Mouse (Mus musculus) embryonic stem cell, embryonic (primary cell): ENCODE results near the gene Ccdc130.

Experiments
- CTCF ChIA-PET, 4 experiments: fragments of 300-600 bp in 2 of 4; fragments of 350-600 bp in 2 of 4; sonication (Branson Sonifier 250); formaldehyde crosslinking; loops; one replicate each; lab custom pipeline; 2022; ENCODE audit warnings: inconsistent platforms in 2 of 4; lab: Charles Lee
- POLR2A ChIA-PET, 4 experiments: fragments of 300-600 bp in 2 of 4; fragments of 350-600 bp in 2 of 4; sonication (Branson Sonifier 250); formaldehyde crosslinking; loops; one replicate each; lab custom pipeline; 2022; ENCODE audit warnings: antibody characterized with exemption in 4 of 4, inconsistent platforms in 1 of 4; lab: Charles Lee

Gene Ccdc130

DNA sequence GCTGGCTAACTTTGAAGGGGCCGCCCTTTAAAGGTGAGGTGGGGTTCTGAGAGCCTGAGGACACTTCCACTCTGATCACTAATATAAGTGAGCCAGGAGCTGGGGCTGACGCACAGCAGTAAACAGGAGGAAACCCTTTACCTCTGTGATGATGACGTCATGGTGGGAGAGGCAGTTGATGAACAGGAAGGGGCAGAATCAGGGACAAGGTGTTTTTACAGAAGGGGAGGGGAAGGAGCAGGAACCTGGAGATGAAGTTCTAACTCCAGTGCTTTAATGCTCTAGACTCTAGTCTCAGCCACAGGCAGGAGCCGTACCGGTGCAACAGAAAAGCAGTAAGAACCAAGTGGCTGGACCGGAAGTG, 13.7 kb downstream of the Ccdc130 start:
- POLR2A ChIA-PET, result interaction anchor here (0.6 to 6.6 kb wide), 51 partner anchors 9 to 657 kb away, joined by 3 to 53 read pairs (median 5); partner anchors contain the start of genes Ccdc130 (in 3 of the 4), Adgrl1 (in 1 of the 4), Asf1b (in 1 of the 4) and Dcaf15 (in 1 of the 4)
- CTCF ChIA-PET, result interaction anchor here (0.5 to 1.9 kb wide), 17 partner anchors 11 to 484 kb away, joined by 3 to 15 read pairs (median 4); partner anchors contain the start of gene Ccdc130 (in 3 of the 4)

GRCm38 (mm10) chr8:84255858-84256257, 14.3 kb downstream of the Ccdc130 start:
- ChIA-PET CTCF (interaction anchor here in 3 of 4 experiments (0.6 to 1.9 kb wide), 8 partner anchors 14 to 230 kb away, joined by 3 to 15 read pairs (median 6); partner anchors contain the start of gene Ccdc130 (in 2 of the 3)), POLR2A (interaction anchor here in 3 of 4 experiments (0.6 to 6.6 kb wide), 26 partner anchors 9 to 301 kb away, joined by 3 to 53 read pairs (median 6); partner anchors contain the start of genes Ccdc130 (in 3 of the 3), Asf1b (in 1 of the 3), Gm10644 (in 1 of the 3) and Samd1 (in 1 of the 3))

GRCm38 (mm10) chr8:84249257-84250170, 20.7 kb downstream of the Ccdc130 start, which contains the start of gene D8Ertd738e:
Gene D8Ertd738e (minus strand): TSS chr8:84249719.
- ChIA-PET POLR2A (interaction anchor here (0.6 to 4.1 kb wide), 14 partner anchors 8 to 687 kb away, joined by 3 to 22 read pairs (median 4); partner anchors contain the start of genes Ccdc130 (in 2 of the 4), Mast1 (in 1 of the 4) and Mri1 (in 1 of the 4)), CTCF (no interaction called here)

DNA sequence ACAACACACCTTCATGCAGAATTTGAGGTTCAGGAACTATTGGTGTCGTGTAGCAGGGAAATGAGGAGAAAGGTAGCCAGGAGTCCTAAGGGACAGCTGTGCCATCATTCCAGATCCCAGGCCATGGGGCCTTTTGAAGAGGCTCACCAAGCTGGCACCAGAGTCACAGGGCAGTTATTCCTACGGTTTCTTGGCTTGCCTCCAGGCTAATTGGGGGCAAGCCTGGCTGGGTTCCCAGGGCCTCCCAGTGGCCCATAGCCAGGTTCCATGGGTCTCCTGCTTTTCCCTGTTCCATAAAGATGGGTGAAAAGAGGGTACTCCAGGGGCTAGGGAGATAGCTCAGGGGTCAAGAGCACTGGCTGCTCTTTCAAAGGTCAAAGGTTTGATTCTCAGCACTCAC, 28.4 kb downstream of the Ccdc130 start:
- ChIA-PET POLR2A (interaction anchor here in 3 of 4 experiments (0.8 to 4.7 kb wide), 17 partner anchors 9 to 50 kb away, joined by 3 to 19 read pairs (median 3); partner anchors contain the start of genes Mri1 (in 3 of the 3) and Ccdc130 (in 2 of the 3)), CTCF (interaction anchor here in 3 of 4 experiments (0.7 to 2.4 kb wide), 7 partner anchors 10 to 232 kb away, joined by 3 to 13 read pairs (median 3); no protein-coding TSS in a partner anchor)

DNA sequence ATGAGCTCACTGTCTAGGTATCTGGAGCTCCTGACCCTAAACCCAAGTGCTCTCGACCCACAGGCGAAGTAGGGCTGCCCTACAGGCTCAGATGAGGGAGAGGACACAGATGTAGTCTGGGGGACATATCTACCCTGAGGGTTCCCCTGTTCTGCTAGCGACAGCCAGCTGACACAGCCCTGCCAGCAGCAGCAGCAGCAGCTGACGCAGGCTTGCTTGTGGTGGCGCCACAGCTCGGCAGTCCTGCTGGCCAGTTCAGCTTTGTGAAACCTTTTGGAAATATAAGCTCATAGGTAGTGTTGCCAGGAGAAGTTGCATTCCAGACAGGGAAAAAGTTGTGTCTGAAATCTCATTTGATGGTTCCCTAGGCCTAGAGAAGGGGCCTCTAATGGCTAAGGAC, 29.0 kb downstream of the Ccdc130 start:
- ChIA-PET POLR2A (interaction anchor here in 3 of 4 experiments (0.5 to 4.7 kb wide), 20 partner anchors 9 to 286 kb away, joined by 3 to 19 read pairs (median 3); partner anchors contain the start of genes Mri1 (in 3 of the 3), Ccdc130 (in 2 of the 3), Asf1b (in 1 of the 3) and Gm10644 (in 1 of the 3)), CTCF (interaction anchor here in 3 of 4 experiments (0.6 to 2.4 kb wide), 9 partner anchors 9 to 233 kb away, joined by 3 to 13 read pairs (median 3); no protein-coding TSS in a partner anchor)

DNA sequence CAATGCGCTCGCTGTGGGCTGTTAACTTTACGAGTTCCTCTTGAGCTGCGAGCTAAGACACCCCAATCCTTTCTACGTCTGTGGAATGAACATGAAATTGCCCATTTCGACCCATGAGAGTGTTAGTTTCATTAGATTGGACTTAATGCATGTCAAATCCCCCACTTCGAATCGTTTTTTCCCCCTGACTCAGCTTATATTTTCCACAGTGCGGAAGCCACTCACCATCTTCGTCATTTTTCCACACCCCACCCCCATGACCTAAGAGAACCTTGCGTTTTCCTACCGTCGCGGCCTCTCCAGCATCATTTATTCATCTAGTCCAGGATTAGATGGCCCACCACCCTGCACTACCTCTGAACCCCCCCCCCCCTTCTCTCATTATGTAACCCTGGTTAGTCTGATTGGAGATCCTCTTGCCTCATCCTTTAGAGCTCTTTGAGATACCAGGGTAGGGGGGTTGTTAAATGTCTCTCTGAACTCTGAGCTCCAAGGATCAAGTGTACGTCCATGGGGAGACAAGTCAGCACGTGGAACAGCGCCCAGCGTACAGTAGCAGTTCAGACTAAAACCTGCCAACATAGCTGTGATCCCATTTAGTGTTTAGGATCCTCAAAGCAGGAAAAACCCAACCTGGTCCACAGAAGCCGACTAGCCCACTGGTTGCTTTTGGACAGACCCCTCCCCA, 32.5 kb downstream of the Ccdc130 start:
- CTCF ChIA-PET, result interaction anchor here in 3 of 4 experiments (0.6 to 2.9 kb wide), 14 partner anchors 9 to 357 kb away, joined by 3 to 11 read pairs (median 3); no protein-coding TSS in a partner anchor
- POLR2A ChIA-PET, result interaction anchor here (0.6 to 2.7 kb wide), 57 partner anchors 9 to 378 kb away, joined by 3 to 18 read pairs (median 4); partner anchors contain the start of genes Ccdc130 (in 3 of the 4), Mri1 (in 3 of the 4), Dcaf15 (in 2 of the 4) and Rfx1 (in 2 of the 4)

DNA sequence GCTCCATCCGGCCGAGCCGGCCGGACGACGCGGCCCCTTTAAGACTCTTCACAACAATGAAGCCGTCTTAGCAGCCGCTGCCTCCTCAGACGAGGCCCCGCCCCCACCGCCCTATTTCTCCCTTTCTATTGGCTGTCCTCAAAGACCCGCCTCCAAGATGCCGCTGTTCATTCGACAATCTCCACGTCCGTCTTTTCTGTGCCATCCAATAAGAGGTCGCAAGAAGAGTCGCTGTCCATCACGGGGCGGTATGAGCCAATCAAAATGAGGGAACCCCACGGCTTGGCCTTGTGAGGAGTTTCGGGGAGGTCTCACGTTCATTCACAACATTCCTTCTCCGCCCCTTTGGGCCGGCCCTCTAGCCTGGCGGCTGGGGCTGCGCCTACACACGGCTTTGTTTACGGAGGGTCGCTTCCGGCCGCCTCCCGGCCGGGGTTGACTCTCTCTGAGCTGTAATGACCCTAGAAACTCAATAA, 33.1 kb downstream of the Ccdc130 start, which contains the start of gene Zswim4:
Zswim4 (minus strand) TSS at position 58 of the 476 bp plus-strand sequence.
- ChIA-PET CTCF (interaction anchor here in 3 of 4 experiments (0.8 to 2.9 kb wide), 7 partner anchors 19 to 357 kb away, joined by 3 to 11 read pairs (median 3); no protein-coding TSS in a partner anchor), POLR2A (interaction anchor here (0.6 to 2.7 kb wide), 47 partner anchors 10 to 282 kb away, joined by 3 to 18 read pairs (median 4); partner anchors contain the start of genes Ccdc130 (in 3 of the 4), Mri1 (in 3 of the 4), Asf1b (in 1 of the 4) and D8Ertd738e (in 1 of the 4))

DNA sequence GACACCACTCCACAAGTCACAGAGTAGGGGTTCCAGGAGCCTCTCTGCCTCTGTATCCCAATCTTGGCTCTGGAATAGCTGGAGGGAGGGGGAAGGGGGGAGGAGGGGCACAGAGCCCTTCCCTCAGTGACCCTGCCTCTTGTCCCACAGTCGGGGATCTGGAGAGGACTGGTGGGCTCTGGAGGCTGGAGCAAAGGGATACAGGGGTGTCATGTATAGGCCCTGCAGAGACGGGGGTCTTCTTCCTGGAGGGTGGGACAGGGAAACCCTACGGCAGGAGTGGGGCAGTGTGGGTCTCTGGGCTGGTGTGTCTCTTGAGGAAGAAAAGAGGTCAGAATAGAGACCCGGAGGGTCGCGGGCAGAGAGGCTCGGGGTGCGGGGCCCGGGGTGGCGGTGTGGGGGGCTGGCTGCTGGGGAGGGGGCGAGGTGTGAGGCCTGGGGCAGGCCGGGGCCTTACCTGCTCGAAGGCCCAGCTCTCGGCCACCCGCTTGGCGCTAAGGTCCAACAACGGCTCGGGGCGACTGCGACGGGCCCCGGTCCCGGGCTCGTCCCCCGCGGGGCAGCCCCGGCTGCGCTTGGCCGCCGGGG, 33.7 kb downstream of the Ccdc130 start:
- POLR2A ChIA-PET, result interaction anchor here in 3 of 4 experiments (0.6 to 2.7 kb wide), 15 partner anchors 9 to 422 kb away, joined by 3 to 18 read pairs (median 3); partner anchors contain the start of genes Asf1b (in 2 of the 3), Gm10644 (in 2 of the 3) and Mri1 (in 1 of the 3)
- CTCF ChIA-PET, result interaction anchor here in 1 of 4 experiments (1.0 to 2.9 kb wide), 2 partner anchors 26 to 55 kb away, joined by 3 to 11 read pairs; no protein-coding TSS in a partner anchor

GRCm38 (mm10) chr8:84235746-84236409, 34.3 kb downstream of the Ccdc130 start:
- ChIA-PET CTCF (interaction anchor here in 2 of 4 experiments (0.7 to 2.9 kb wide), 4 partner anchors 13 to 56 kb away, joined by 3 to 11 read pairs (median 4); no protein-coding TSS in a partner anchor), POLR2A (interaction anchor here in 3 of 4 experiments (0.5 to 3.2 kb wide), 14 partner anchors 9 to 423 kb away, joined by 3 to 18 read pairs (median 3); partner anchors contain the start of genes Asf1b (in 1 of the 3), Ccdc130 (in 1 of the 3), Dcaf15 (in 1 of the 3) and Gm10644 (in 1 of the 3))

GRCm38 (mm10) chr8:84233055-84233454, 37.1 kb downstream of the Ccdc130 start:
- CTCF ChIA-PET, result interaction anchor here in 2 of 4 experiments (0.7 to 3.0 kb wide), 2 partner anchors 23 to 423 kb away, joined by 8 to 22 read pairs; no protein-coding TSS in a partner anchor
- POLR2A ChIA-PET, result interaction anchor here in 3 of 4 experiments (0.6 to 3.2 kb wide), 12 partner anchors 8 to 155 kb away, joined by 3 to 18 read pairs (median 4); partner anchors contain the start of gene Mri1 (in 2 of the 3)

GRCm38 (mm10) chr8:84230735-84231134, 39.4 kb downstream of the Ccdc130 start:
- POLR2A ChIA-PET, result interaction anchor here in 3 of 4 experiments (0.6 to 3.0 kb wide), 17 partner anchors 10 to 616 kb away, joined by 3 to 18 read pairs (median 4); partner anchors contain the start of genes Mri1 (in 2 of the 3), Calr (in 1 of the 3), Ccdc130 (in 1 of the 3) and Rfx1 (in 1 of the 3)
- CTCF ChIA-PET, result interaction anchor here (0.5 to 3.0 kb wide), 68 partner anchors 8 to 403 kb away, joined by 3 to 24 read pairs (median 4); partner anchors contain the start of genes Ccdc130 (in 2 of the 4), Asf1b (in 1 of the 4), Nanos3 (in 1 of the 4) and Rln3 (in 1 of the 4)

DNA sequence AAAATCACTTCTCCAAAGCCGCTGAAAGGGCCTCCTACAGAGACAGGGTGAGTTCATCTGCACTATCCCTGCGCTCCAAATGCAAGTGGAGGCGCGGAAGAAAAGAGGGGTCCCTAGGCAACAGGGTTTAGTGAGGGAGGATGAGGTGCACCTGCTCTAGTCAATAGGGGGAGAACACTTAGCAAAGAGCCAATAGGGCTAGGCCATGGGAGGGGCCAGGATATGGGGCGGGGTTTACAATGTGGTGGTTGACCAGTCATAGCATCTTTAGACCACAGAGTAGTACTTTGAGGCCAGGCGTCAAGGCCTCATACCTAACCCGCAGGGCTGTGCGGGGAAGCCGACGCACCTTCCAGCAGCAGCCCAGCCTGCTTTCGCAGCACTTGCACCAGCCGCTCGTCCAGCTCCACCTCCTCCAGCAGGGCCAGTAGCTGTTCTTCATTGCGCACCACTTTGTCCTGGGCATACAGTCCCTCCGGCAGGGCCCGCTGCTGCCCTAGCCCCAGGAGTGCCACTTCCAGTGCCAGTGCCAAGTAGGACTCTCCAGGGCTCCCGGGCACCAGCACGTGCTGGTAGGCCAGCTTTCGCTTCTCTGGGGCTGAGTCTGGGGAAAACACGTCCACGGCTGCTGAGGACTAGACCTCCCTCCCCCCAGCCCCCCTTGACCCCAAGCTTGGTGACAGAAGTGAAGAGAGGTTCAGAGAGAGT, 46.7 kb downstream of the Ccdc130 start:
- ChIA-PET POLR2A (interaction anchor here in 3 of 4 experiments (0.5 to 2.8 kb wide), 14 partner anchors 9 to 436 kb away, joined by 3 to 9 read pairs (median 4); partner anchors contain the start of gene Dcaf15 (in 1 of the 3)), CTCF (interaction anchor here in 2 of 4 experiments (0.6 to 2.0 kb wide), 5 partner anchors 9 to 211 kb away, joined by 3 to 6 read pairs (median 4); no protein-coding TSS in a partner anchor)

- ChIA-PET CTCF (interaction anchor here in 3 of 4 experiments (0.6 to 2.0 kb wide), 9 partner anchors 8 to 207 kb away, joined by 3 to 6 read pairs (median 4); no protein-coding TSS in a partner anchor), POLR2A (interaction anchor here in 3 of 4 experiments (0.6 to 3.0 kb wide), 16 partner anchors 9 to 156 kb away, joined by 3 to 13 read pairs (median 3); partner anchors contain the start of gene Rfx1 (in 1 of the 3))
These were observed 47.5 kb downstream of the Ccdc130 start for GRCm38 (mm10) chr8:84222566-84223165.
